Mouse (Mus musculus): ENCODE data around the gene Fv1. TPM values are rescaled to one million over a fixed set of nuclear protein-coding genes. Genes with fewer than 3 reads are reported as not detected.
A peak's percentile ranks its signal among the peaks of the same experiment; 100 is the strongest.

Fv1 gene
- polyA plus RNA-seq, 1 experiment from 2014 or later, result 1.9 TPM

DNA sequence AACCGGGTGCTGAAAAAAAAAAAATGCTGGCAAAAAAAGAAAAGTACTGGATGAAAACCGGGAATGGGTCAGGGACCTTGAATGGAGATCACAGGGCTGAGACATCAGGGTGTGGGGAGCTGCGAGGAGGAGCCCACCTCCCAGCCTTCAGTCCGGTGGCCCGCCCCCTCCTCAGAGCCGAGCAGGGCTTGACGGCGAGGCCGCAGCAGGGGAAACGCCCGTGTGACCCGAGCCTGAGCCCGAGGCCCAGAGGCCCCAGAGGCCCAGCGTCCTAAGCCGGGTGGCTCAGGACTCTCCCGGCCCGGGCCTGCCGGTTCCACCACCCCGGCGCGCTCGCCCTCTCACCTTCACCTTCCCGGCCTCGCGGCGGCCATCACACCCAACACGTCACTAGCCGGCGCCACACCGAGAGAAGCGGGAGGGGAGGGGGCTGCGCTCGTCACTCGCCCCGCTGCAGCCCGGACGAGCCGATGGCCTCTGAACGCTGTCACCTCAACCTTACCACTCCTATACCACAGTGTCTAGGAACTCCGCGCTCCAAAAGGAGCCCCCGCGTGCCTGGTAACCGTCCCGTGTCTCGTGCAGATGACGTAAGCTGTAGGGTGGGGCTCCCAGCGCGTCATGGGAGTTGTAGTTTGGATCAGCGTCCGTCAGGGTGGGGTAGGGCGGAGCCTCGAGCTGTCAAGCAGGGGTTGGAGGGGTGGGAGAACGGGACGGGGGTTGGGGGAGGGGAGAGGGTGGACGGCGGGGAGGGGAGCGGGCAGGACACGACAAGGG, 35.7 kb downstream of the Fv1 start, which contains the start of gene Mfn2:
TSS of gene Mfn2 (minus strand) at position 392 of the 777 bp plus-strand sequence.
- Histone ChIP-seq H3K36me3 (ENCODE audit: insufficient read depth, low read length) (0 out of 2 replicates have a peak, but pooled peaks cover 3% of the 10 kb centered on the region), H3K4me2 (replicated peaks; ENCODE audit: low read depth, low read length) (peak within 1 kb of the TSS; percentile 77), H3K27ac (ENCODE audit: low read length) (peak within 1 kb of the TSS; percentile 82), H3K4me1 (ENCODE audit: insufficient read depth, low read depth, low read length) (0 out of 2 replicates have a peak, but pooled peaks cover 4% of the 10 kb centered on the region), H3K27me3 (replicated peaks; ENCODE audit: insufficient read depth, low read length) (no peaks in the 10 kb centered on the region), H3K4me3 (ENCODE audit: low read depth, low read length) (peak within 1 kb of the TSS; percentile 94), H3K9ac (replicated peaks; ENCODE audit: low read depth) (peak within 1 kb of the TSS; percentile 89), H3K9me3 (ENCODE audit: low read length) (no peaks in the 10 kb centered on the region)
- DNase-seq (ENCODE audit: low spot score) (peak; percentile 93), ATAC-seq (peak; percentile 94)
- peak; percentile 16; the same call in 1 of the 2 replicates for TF ChIP-seq CTCF (IDR thresholded peaks at IDR 0.05)
- TF ChIP-seq EP300 (IDR thresholded peaks at IDR 0.05), result no peak
- under 1% methylated on average over 57 of the region's 59 CpGs for WGBS

DNA sequence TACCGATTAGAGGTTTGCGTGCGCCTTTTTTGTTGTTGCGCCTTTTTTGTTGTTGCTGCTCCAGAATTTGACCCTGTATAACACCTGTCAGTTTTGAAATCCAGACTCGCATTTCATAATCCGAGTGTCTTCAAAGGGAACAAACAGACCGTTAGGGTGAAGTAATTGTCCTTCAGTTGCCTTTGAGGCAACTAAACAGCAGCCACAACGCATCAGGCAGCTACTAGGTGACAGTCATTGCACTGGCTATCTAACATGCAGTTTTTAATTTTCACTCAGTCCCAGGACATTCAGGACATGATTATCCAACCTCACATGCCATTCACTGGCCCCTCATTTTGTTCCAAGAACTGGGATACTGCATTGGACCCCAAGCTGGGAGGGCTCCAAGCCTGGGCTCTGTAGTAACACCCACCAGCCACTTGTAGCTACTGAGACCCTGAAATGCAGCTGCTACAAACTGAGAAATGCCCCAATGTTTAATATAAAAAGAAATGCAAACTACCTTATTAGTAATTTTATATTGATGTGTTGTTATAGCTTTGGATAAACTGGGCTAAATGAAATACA, 36.4 kb downstream of the Fv1 start:
- no peak overlapping the region for H3K27ac ChIP-seq (ENCODE audit: low read length)
- no peaks in the 10 kb centered on the region for H3K9me3 ChIP-seq (ENCODE audit: low read length)
- H3K4me2 ChIP-seq (replicated peaks; ENCODE audit: low read depth, low read length), result peak overlapping the region; percentile 77
- 0 out of 2 replicates have a peak, but pooled peaks cover 3% of the 10 kb centered on the region for H3K36me3 ChIP-seq (ENCODE audit: insufficient read depth, low read length)
- 3% methylated on average over 8 of the region's 8 CpGs for WGBS
- DNase-seq (ENCODE audit: low spot score), result no peak
- 0 out of 2 replicates have a peak, but pooled peaks cover 4% of the 10 kb centered on the region for H3K4me1 ChIP-seq (ENCODE audit: insufficient read depth, low read depth, low read length)
- ATAC-seq, result peak; percentile 29
- H3K9ac ChIP-seq (replicated peaks; ENCODE audit: low read depth), result no peak overlapping the region; the same call in 1 of the 2 replicates
- TF ChIP-seq EP300 (IDR thresholded peaks at IDR 0.05), result no peak
- no peak for TF ChIP-seq CTCF (IDR thresholded peaks at IDR 0.05)
- H3K4me3 ChIP-seq (ENCODE audit: low read depth, low read length), result peak overlapping the region; percentile 94
- H3K27me3 ChIP-seq (replicated peaks; ENCODE audit: insufficient read depth, low read length), result no peaks in the 10 kb centered on the region

DNA sequence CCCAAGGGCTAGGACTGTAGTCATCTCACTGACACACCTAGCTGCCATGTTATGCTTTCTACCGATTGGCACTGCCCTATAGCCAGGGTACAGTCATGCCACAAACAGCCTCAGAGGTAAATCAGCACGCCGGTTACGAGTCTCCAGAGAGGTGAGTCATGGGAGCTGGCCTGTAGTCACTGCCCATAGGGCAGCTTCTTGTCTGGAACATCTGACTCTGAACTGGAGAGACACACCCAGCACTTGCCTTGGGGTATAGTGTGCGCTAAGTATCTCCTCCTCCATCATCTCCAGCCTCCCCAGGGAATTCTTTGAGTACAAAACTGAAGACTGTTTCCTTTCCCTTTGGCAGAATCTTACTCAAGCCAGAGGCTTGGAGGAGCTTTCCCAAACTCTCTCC, 37.5 kb downstream of the Fv1 start:
- H3K9ac ChIP-seq (replicated peaks; ENCODE audit: low read depth), result no peak overlapping the region
- TF ChIP-seq EP300 (IDR thresholded peaks at IDR 0.05) (no peak), CTCF (IDR thresholded peaks at IDR 0.05) (no peak)
- no peak overlapping the region for H3K27ac ChIP-seq (ENCODE audit: low read length)
- H3K9me3 ChIP-seq (ENCODE audit: low read length), result no peaks in the 10 kb centered on the region
- H3K4me2 ChIP-seq (replicated peaks; ENCODE audit: low read depth, low read length), result no peak overlapping the region
- ATAC-seq (no peak), DNase-seq (ENCODE audit: low spot score) (peak; percentile 21)
- no peaks in the 10 kb centered on the region for H3K27me3 ChIP-seq (replicated peaks; ENCODE audit: insufficient read depth, low read length)
- 0 out of 2 replicates have a peak, but pooled peaks cover 4% of the 10 kb centered on the region for H3K4me1 ChIP-seq (ENCODE audit: insufficient read depth, low read depth, low read length)
- H3K4me3 ChIP-seq (ENCODE audit: low read depth, low read length), result no peak overlapping the region
- H3K36me3 ChIP-seq (ENCODE audit: insufficient read depth, low read length), result no peaks in the 10 kb centered on the region
- WGBS, result 70% methylated on average over 5 of the region's 5 CpGs

DNA sequence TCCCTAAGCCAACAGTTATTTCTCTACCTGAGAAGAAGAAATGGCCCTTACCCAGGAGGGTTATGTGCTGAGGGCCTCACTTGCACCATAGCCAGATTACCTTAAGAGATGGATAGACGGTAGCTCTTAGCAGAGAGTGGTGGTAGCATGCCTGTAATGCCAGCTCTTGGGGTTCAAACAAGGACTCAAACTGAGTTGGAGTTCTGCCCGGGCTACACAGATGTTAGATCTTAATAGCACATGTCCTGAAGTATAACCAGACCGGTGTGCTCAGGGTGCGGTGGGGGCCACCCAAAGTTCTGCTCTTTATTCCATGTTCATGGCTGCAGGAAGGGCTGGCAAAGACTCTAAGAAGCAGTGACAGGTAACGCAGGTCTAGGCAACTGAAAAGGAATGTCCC, 40.7 kb downstream of the Fv1 start:
- no peaks in the 10 kb centered on the region for H3K27me3 ChIP-seq (replicated peaks; ENCODE audit: insufficient read depth, low read length)
- H3K9ac ChIP-seq (replicated peaks; ENCODE audit: low read depth), result no peak overlapping the region
- TF ChIP-seq EP300 (IDR thresholded peaks at IDR 0.05) (no peak), CTCF (IDR thresholded peaks at IDR 0.05) (no peak)
- no peak overlapping the region for H3K27ac ChIP-seq (ENCODE audit: low read length)
- H3K9me3 ChIP-seq (ENCODE audit: low read length), result no peaks in the 10 kb centered on the region
- ATAC-seq (no peak), DNase-seq (ENCODE audit: low spot score) (no peak)
- H3K4me3 ChIP-seq (ENCODE audit: low read depth, low read length), result no peak overlapping the region
- H3K36me3 ChIP-seq (ENCODE audit: insufficient read depth, low read length), result no peaks in the 10 kb centered on the region
- WGBS, result 79% methylated on average over 5 of the region's 5 CpGs
- no peaks in the 10 kb centered on the region for H3K4me1 ChIP-seq (ENCODE audit: insufficient read depth, low read depth, low read length)
- no peak overlapping the region for H3K4me2 ChIP-seq (replicated peaks; ENCODE audit: low read depth, low read length)

DNA sequence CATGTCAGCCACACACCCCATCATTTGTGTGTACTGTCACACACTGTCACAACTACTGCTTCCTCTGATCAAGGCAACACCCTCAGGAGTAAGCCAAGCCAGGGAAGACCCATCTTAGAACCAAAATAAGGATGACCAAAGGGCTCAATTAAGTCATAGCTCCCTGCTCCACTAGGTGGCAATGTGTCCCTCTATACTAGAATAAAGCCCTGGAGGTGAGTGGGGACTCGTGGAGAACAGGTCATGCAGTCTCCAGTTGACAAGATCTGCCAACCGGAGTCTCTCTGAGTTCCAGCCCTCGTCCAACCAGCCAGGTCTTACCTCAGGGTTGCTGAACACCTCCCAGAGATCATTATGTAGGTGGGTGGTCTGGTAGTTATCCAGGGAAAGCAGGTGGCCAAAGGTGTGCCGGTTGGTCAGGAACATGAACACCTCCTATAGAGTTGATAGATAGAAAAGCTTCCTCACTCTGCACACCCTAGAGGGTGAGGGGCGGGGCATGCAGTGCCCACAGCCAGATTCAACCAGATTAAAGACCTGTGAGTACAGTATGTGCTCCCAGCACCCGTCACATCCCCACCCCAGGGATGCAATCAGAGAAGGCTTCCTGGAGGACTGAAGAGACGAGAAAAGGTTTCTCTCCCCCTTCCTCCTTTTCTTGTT, 49.8 kb downstream of the Fv1 start:
- ATAC-seq, result peak; percentile 58; the same call in 1 of the 2 replicates
- no peak overlapping the region for H3K9ac ChIP-seq (replicated peaks; ENCODE audit: low read depth)
- H3K4me2 ChIP-seq (replicated peaks; ENCODE audit: low read depth, low read length), result no peak overlapping the region
- H3K9me3 ChIP-seq (ENCODE audit: low read length), result no peaks in the 10 kb centered on the region
- TF ChIP-seq EP300 (IDR thresholded peaks at IDR 0.05) (no peak), CTCF (IDR thresholded peaks at IDR 0.05) (peak; percentile 80)
- no peaks in the 10 kb centered on the region for H3K4me1 ChIP-seq (ENCODE audit: insufficient read depth, low read depth, low read length)
- DNase-seq (ENCODE audit: low spot score), result peak; percentile 70
- H3K27ac ChIP-seq (ENCODE audit: low read length), result no peak overlapping the region
- no peak overlapping the region for H3K4me3 ChIP-seq (ENCODE audit: low read depth, low read length)
- no peaks in the 10 kb centered on the region for H3K27me3 ChIP-seq (replicated peaks; ENCODE audit: insufficient read depth, low read length)
- peaks cover 6% of the 10 kb centered on the region; the same call in 1 of the 2 replicates for H3K36me3 ChIP-seq (ENCODE audit: insufficient read depth, low read length)
- WGBS, result 51% methylated on average over 7 of the region's 7 CpGs

Other genes with a start within 250 kb of the Fv1 start
- 3.3 and 4.1 TPM in 2 replicates for gene Zfp979, start 226.5 kb upstream of the Fv1 start, polyA plus RNA-seq (2015; fragmentation: Nextera tagmentation; extraction: Ambion mirVana)
- gene Zfp534, start 166.4 kb upstream of the Fv1 start, polyA plus RNA-seq (2015; fragmentation: Nextera tagmentation; extraction: Ambion mirVana), result not detected in 2 replicates
- 6.8 and 8.0 TPM in 2 replicates for gene Zfp984, start 59.2 kb upstream of the Fv1 start, polyA plus RNA-seq (2015; fragmentation: Nextera tagmentation; extraction: Ambion mirVana)
- 3.6 and 4.8 TPM in 2 replicates for gene Zfp933, start 20.6 kb upstream of the Fv1 start, polyA plus RNA-seq (2015; fragmentation: Nextera tagmentation; extraction: Ambion mirVana)
- 28.5 and 28.6 TPM in 2 replicates for gene Miip, start 163 bp upstream of the Fv1 start, polyA plus RNA-seq (2015; fragmentation: Nextera tagmentation; extraction: Ambion mirVana)
- 19.7 and 22.5 TPM in 2 replicates for gene Mfn2, start 35.7 kb downstream of the Fv1 start, polyA plus RNA-seq (2015; fragmentation: Nextera tagmentation; extraction: Ambion mirVana)
- 40.8 and 43.2 TPM in 2 replicates for gene Plod1, start 67.8 kb downstream of the Fv1 start, polyA plus RNA-seq (2015; fragmentation: Nextera tagmentation; extraction: Ambion mirVana)
- gene 2510039O18Rik, start 71.9 kb downstream of the Fv1 start, polyA plus RNA-seq (2015; fragmentation: Nextera tagmentation; extraction: Ambion mirVana), result 16.4 and 16.5 TPM in 2 replicates
- gene Nppb, start 116.8 kb downstream of the Fv1 start, polyA plus RNA-seq (2015; fragmentation: Nextera tagmentation; extraction: Ambion mirVana), result not detected in 2 replicates
- 1.6 and 2.8 TPM in 2 replicates for gene Nppa, start 131.7 kb downstream of the Fv1 start, polyA plus RNA-seq (2015; fragmentation: Nextera tagmentation; extraction: Ambion mirVana)
- 3.5 and 4.1 TPM in 2 replicates for gene Clcn6, start 169.8 kb downstream of the Fv1 start, polyA plus RNA-seq (2015; fragmentation: Nextera tagmentation; extraction: Ambion mirVana)
- gene Mthfr, start 170.1 kb downstream of the Fv1 start, polyA plus RNA-seq (2015; fragmentation: Nextera tagmentation; extraction: Ambion mirVana), result 14.0 and 14.2 TPM in 2 replicates
- gene Agtrap, start 219.1 kb downstream of the Fv1 start, polyA plus RNA-seq (2015; fragmentation: Nextera tagmentation; extraction: Ambion mirVana), result 20.7 and 22.0 TPM in 2 replicates

Measured in lung, postnatal 0 days (tissue).